Comparison of ENCODE assay signal across 19 mouse cellular contexts in the genomic region with DNA sequence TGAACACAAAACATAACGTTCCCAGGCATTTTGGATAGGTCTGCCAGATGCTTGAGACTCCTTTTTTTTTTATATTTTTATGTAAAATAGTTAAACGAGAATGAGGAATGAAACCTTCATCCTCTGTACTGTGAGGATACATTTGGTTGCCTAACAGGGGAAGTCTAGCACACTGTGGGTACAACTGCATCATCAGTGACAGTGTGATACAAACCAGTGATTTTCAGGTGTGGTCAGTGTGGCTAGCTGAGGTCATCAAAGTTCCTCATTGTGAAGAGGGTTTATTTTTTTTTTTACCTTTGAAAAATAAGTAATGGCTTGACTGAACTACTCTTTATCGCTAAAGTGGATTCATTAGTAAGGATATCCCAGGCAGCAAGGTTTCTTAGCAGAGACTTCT.
"Had no signal": no experiment of that assay in that cellular context is flagged by ENCODE, and none has a peak within 500 bp of the region (broad histone marks: within the 10 kb centered on the region; RNA-seq: fewer than 3 reads in every experiment).

No protein-coding gene starts in this region.

- H3K4me2 ChIP-seq: limb, embryonic 12.5 days; liver, embryonic 13.5 days; lung, embryonic 15.5 days; midbrain, embryonic 13.5 days; neural tube, embryonic 13.5 days had no signal

- H3K9ac ChIP-seq: limb, embryonic 12.5 days; liver, embryonic 13.5 days; liver, postnatal 0 days; lung, embryonic 15.5 days; midbrain, embryonic 13.5 days; neural tube, embryonic 13.5 days had no signal

- H3K4me1 ChIP-seq: limb, embryonic 12.5 days; liver, embryonic 13.5 days; lung, embryonic 15.5 days; midbrain, embryonic 13.5 days; neural tube, embryonic 13.5 days had no signal

- H3K27me3 ChIP-seq: limb, embryonic 12.5 days; liver, embryonic 13.5 days; lung, embryonic 15.5 days; midbrain, embryonic 13.5 days; neural tube, embryonic 13.5 days had no signal

- H3K36me3 ChIP-seq: limb, embryonic 12.5 days; liver, embryonic 13.5 days; lung, embryonic 15.5 days; midbrain, embryonic 13.5 days; neural tube, embryonic 13.5 days had no signal

- H3K4me3 ChIP-seq: layer of hippocampus, adult 2 months; limb, embryonic 12.5 days; liver, embryonic 13.5 days; lung, embryonic 15.5 days; midbrain, embryonic 13.5 days; neural tube, embryonic 13.5 days had no signal

- H3K27ac ChIP-seq: limb, embryonic 12.5 days; liver, embryonic 13.5 days; lung, embryonic 15.5 days; macrophage; midbrain, embryonic 13.5 days; neural tube, embryonic 13.5 days; stomach, postnatal 0 days had no signal

- DNase-seq: kidney, adult 11 months; kidney, adult 9 months; kidney, postnatal 10 days; kidney, postnatal 4 days; liver; liver, embryonic 13.5 days; liver, postnatal 0 days; right cerebral cortex, adult 18-20 months; right cerebral cortex, postnatal 25 days; thymus, adult 18-20 months; thymus, postnatal 25 days had no signal

- ATAC-seq: inflammation-experienced regulatory T-cells, adult 6 months; liver, postnatal 0 days; midbrain, embryonic 13.5 days had no signal

- H3K9me3 ChIP-seq: limb, embryonic 12.5 days; liver, embryonic 13.5 days; lung, embryonic 15.5 days; midbrain, embryonic 13.5 days; neural tube, embryonic 13.5 days had no signal
